Mouse (Mus musculus): ENCODE results near the gene Ubox5.

- no peak for TF ChIP-seq UBTF (IDR thresholded peaks at IDR 0.05; ENCODE audit: low read depth, low read length)
- TF ChIP-seq POLR2A (IDR thresholded peaks at IDR 0.05; ENCODE audit: low read depth, low read length), result no peak
- no peak for TF ChIP-seq SIN3A (IDR thresholded peaks at IDR 0.05; ENCODE audit: low read length)
- TF ChIP-seq CTCF (conservative IDR thresholded peaks at IDR 0.05 in 1 of 2, IDR thresholded peaks at IDR 0.05 in 1 of 2; ENCODE audit: low read depth in 2 of 2, low read length in 2 of 2), result no peak
- TF ChIP-seq CHD2 (IDR thresholded peaks at IDR 0.05; ENCODE audit: low read length), result no peak
- TF ChIP-seq MEF2A (IDR thresholded peaks at IDR 0.05; ENCODE audit: borderline replicate concordance, low read depth, low read length), result no peak
- TF ChIP-seq TCF12 (IDR thresholded peaks at IDR 0.05; ENCODE audit: low read depth, low read length), result no peak
- no peak for TF ChIP-seq MAFK (IDR thresholded peaks at IDR 0.05; ENCODE audit: insufficient replicate concordance, low read length)
- TF ChIP-seq HCFC1 (IDR thresholded peaks at IDR 0.05; ENCODE audit: low read depth, low read length), result no peak
Measured at GRCm38 (mm10) chr2:130588373-130588772, 41.5 kb downstream of the Ubox5 start.
